Mouse (Mus musculus): Measurements from ENCODE around the gene Neurod6. TPM values are rescaled to one million over a fixed set of nuclear protein-coding genes. Genes with fewer than 3 reads are reported as not detected.

Neurod6 gene
- polyA plus RNA-seq, 1 experiment from 2014 or later = not detected

- no peaks in the 10 kb centered on the region for H3K27me3 ChIP-seq (ENCODE audit: control insufficient read depth, insufficient read depth, low read length)
- ATAC-seq (ENCODE audit: low FRiP score, low TSS enrichment) = no peak
- H3K27ac ChIP-seq (ENCODE audit: low read depth, low read length) = no peak overlapping the region
- no peak overlapping the region for H3K4me3 ChIP-seq (ENCODE audit: low read length)
- WGBS = 75% methylated on average over 4 of the region's 4 CpGs
- no peak overlapping the region for H3K9ac ChIP-seq (ENCODE audit: low read depth, low read length)
- H3K9me3 ChIP-seq (ENCODE audit: control insufficient read depth, low read length) = no peaks in the 10 kb centered on the region
- no peaks in the 10 kb centered on the region for H3K4me1 ChIP-seq (ENCODE audit: control insufficient read depth, insufficient read depth, low read length)
- H3K36me3 ChIP-seq (ENCODE audit: control insufficient read depth, insufficient read depth, low read length) = no peaks in the 10 kb centered on the region
- no peak overlapping the region for H3K4me2 ChIP-seq (replicated peaks; ENCODE audit: low read depth, low read length)
Measured at GRCm38 (mm10) chr6:55683506-55683905, 2.4 kb upstream of the Neurod6 start.

GRCm38 (mm10) chr6:55682886-55683285 lies 1.8 kb upstream of the Neurod6 start:
- Histone ChIP-seq H3K9me3 (ENCODE audit: control insufficient read depth, low read length) (no peaks in the 10 kb centered on the region), H3K9ac (ENCODE audit: low read depth, low read length) (no peak overlapping the region), H3K4me2 (replicated peaks; ENCODE audit: low read depth, low read length) (no peak overlapping the region), H3K4me3 (ENCODE audit: low read length) (no peak overlapping the region), H3K4me1 (ENCODE audit: control insufficient read depth, insufficient read depth, low read length) (no peaks in the 10 kb centered on the region), H3K27me3 (ENCODE audit: control insufficient read depth, insufficient read depth, low read length) (no peaks in the 10 kb centered on the region), H3K27ac (ENCODE audit: low read depth, low read length) (no peak overlapping the region), H3K36me3 (ENCODE audit: control insufficient read depth, insufficient read depth, low read length) (no peaks in the 10 kb centered on the region)
- no peak for ATAC-seq (ENCODE audit: low FRiP score, low TSS enrichment)
- 82% methylated on average over 7 of the region's 7 CpGs for WGBS

- H3K9me3 ChIP-seq (ENCODE audit: control insufficient read depth, low read length) = no peaks in the 10 kb centered on the region
- H3K27me3 ChIP-seq (ENCODE audit: control insufficient read depth, insufficient read depth, low read length) = 0 out of 2 replicates have a peak, but pooled peaks cover 7% of the 10 kb centered on the region
- WGBS = 87% methylated on average over 7 of the region's 7 CpGs
- no peaks in the 10 kb centered on the region for H3K4me1 ChIP-seq (ENCODE audit: control insufficient read depth, insufficient read depth, low read length)
- no peak for ATAC-seq (ENCODE audit: low FRiP score, low TSS enrichment)
- H3K4me2 ChIP-seq (replicated peaks; ENCODE audit: low read depth, low read length) = no peak overlapping the region
- no peak overlapping the region for H3K9ac ChIP-seq (ENCODE audit: low read depth, low read length)
- H3K36me3 ChIP-seq (ENCODE audit: control insufficient read depth, insufficient read depth, low read length) = no peaks in the 10 kb centered on the region
- H3K27ac ChIP-seq (ENCODE audit: low read depth, low read length) = no peak overlapping the region
- no peak overlapping the region for H3K4me3 ChIP-seq (ENCODE audit: low read length)
Measured at GRCm38 (mm10) chr6:55678571-55679185, 2.4 kb downstream of the Neurod6 start.

GRCm38 (mm10) chr6:55677326-55677725 lies 3.7 kb downstream of the Neurod6 start:
- Histone ChIP-seq H3K27me3 (ENCODE audit: control insufficient read depth, insufficient read depth, low read length) (0 out of 2 replicates have a peak, but pooled peaks cover 7% of the 10 kb centered on the region), H3K9me3 (ENCODE audit: control insufficient read depth, low read length) (no peaks in the 10 kb centered on the region), H3K4me2 (replicated peaks; ENCODE audit: low read depth, low read length) (peak overlapping the region; percentile 54), H3K36me3 (ENCODE audit: control insufficient read depth, insufficient read depth, low read length) (no peaks in the 10 kb centered on the region), H3K4me3 (ENCODE audit: low read length) (peak overlapping the region; percentile 32), H3K4me1 (ENCODE audit: control insufficient read depth, insufficient read depth, low read length) (no peaks in the 10 kb centered on the region), H3K27ac (ENCODE audit: low read depth, low read length) (no peak overlapping the region), H3K9ac (ENCODE audit: low read depth, low read length) (peak overlapping the region; percentile 5; the same call in 1 of the 2 replicates)
- 11% methylated on average over 8 of the region's 8 CpGs for WGBS
- ATAC-seq (ENCODE audit: low FRiP score, low TSS enrichment) = no peak

- ATAC-seq (ENCODE audit: low FRiP score, low TSS enrichment) = peak; percentile 83
- H3K4me1 ChIP-seq (ENCODE audit: control insufficient read depth, insufficient read depth, low read length) = no peaks in the 10 kb centered on the region
- 1% methylated on average over 27 of the region's 27 CpGs for WGBS
- peak overlapping the region; percentile 54 for H3K4me2 ChIP-seq (replicated peaks; ENCODE audit: low read depth, low read length)
- H3K36me3 ChIP-seq (ENCODE audit: control insufficient read depth, insufficient read depth, low read length) = no peaks in the 10 kb centered on the region
- no peak overlapping the region for H3K27ac ChIP-seq (ENCODE audit: low read depth, low read length)
- peak overlapping the region; percentile 5; the same call in 1 of the 2 replicates for H3K9ac ChIP-seq (ENCODE audit: low read depth, low read length)
- 0 out of 2 replicates have a peak, but pooled peaks cover 7% of the 10 kb centered on the region for H3K27me3 ChIP-seq (ENCODE audit: control insufficient read depth, insufficient read depth, low read length)
- no peaks in the 10 kb centered on the region for H3K9me3 ChIP-seq (ENCODE audit: control insufficient read depth, low read length)
- peak overlapping the region; percentile 32 for H3K4me3 ChIP-seq (ENCODE audit: low read length)
Measured at GRCm38 (mm10) chr6:55676663-55677311, 4.3 kb downstream of the Neurod6 start.

GRCm38 (mm10) chr6:55676141-55676662 lies 4.9 kb downstream of the Neurod6 start:
- Histone ChIP-seq H3K27ac (ENCODE audit: low read depth, low read length) (no peak overlapping the region), H3K4me2 (replicated peaks; ENCODE audit: low read depth, low read length) (no peak overlapping the region), H3K4me1 (ENCODE audit: control insufficient read depth, insufficient read depth, low read length) (no peaks in the 10 kb centered on the region), H3K9ac (ENCODE audit: low read depth, low read length) (no peak overlapping the region), H3K4me3 (ENCODE audit: low read length) (no peak overlapping the region), H3K36me3 (ENCODE audit: control insufficient read depth, insufficient read depth, low read length) (no peaks in the 10 kb centered on the region), H3K27me3 (ENCODE audit: control insufficient read depth, insufficient read depth, low read length) (0 out of 2 replicates have a peak, but pooled peaks cover 7% of the 10 kb centered on the region), H3K9me3 (ENCODE audit: control insufficient read depth, low read length) (no peaks in the 10 kb centered on the region)
- 68% methylated on average over 6 of the region's 6 CpGs for WGBS
- ATAC-seq (ENCODE audit: low FRiP score, low TSS enrichment) = no peak

- whole genome bisulfite sequencing = 83% methylated on average over 3 of the region's 3 CpGs
- ATAC-seq (ENCODE audit: low FRiP score, low TSS enrichment) = no peak
Measured at GRCm38 (mm10) chr6:55667801-55668200, 13.3 kb downstream of the Neurod6 start.

GRCm38 (mm10) chr6:55661126-55661915 lies 19.7 kb downstream of the Neurod6 start:
- H3K36me3 ChIP-seq (ENCODE audit: control insufficient read depth, insufficient read depth, low read length) = no peaks in the 10 kb centered on the region
- no peaks in the 10 kb centered on the region for H3K27me3 ChIP-seq (ENCODE audit: control insufficient read depth, insufficient read depth, low read length)
- H3K27ac ChIP-seq (ENCODE audit: low read depth, low read length) = no peak overlapping the region
- H3K4me3 ChIP-seq (ENCODE audit: low read length) = no peak overlapping the region
- no peaks in the 10 kb centered on the region for H3K9me3 ChIP-seq (ENCODE audit: control insufficient read depth, low read length)
- no peaks in the 10 kb centered on the region for H3K4me1 ChIP-seq (ENCODE audit: control insufficient read depth, insufficient read depth, low read length)
- ATAC-seq (ENCODE audit: low FRiP score, low TSS enrichment) = no peak
- 65% methylated on average over 5 of the region's 5 CpGs for WGBS
- no peak overlapping the region for H3K9ac ChIP-seq (ENCODE audit: low read depth, low read length)
- H3K4me2 ChIP-seq (replicated peaks; ENCODE audit: low read depth, low read length) = no peak overlapping the region

More at GRCm38 (mm10) chr6:55667801-55668200, 13.3 kb downstream of the Neurod6 start:
- Histone ChIP-seq H3K4me3 (ENCODE audit: low read length) (no peak overlapping the region), H3K4me2 (replicated peaks; ENCODE audit: low read depth, low read length) (no peak overlapping the region), H3K4me1 (ENCODE audit: control insufficient read depth, insufficient read depth, low read length) (no peaks in the 10 kb centered on the region), H3K27ac (ENCODE audit: low read depth, low read length) (no peak overlapping the region), H3K36me3 (ENCODE audit: control insufficient read depth, insufficient read depth, low read length) (no peaks in the 10 kb centered on the region), H3K27me3 (ENCODE audit: control insufficient read depth, insufficient read depth, low read length) (no peaks in the 10 kb centered on the region), H3K9ac (ENCODE audit: low read depth, low read length) (no peak overlapping the region), H3K9me3 (ENCODE audit: control insufficient read depth, low read length) (no peaks in the 10 kb centered on the region)
